In genomic region chr8:46741281-46741791, GRCm38 (mm10) we compare ENCODE assay signal across 8 mouse cellular contexts. TPM values are rescaled to one million over a fixed set of nuclear protein-coding genes. Genes with fewer than 3 reads are reported as not detected.
DNase-seq lines count a peak whose midpoint lies in the region; ATAC-seq lines count a peak whose summit lies in the region.

No protein-coding gene starts in this region.

- peak; percentile 68 for ATAC-seq in embryonic facial prominence, embryonic 15.5 days (ENCODE audit: insufficient number of reproducible peaks, low FRiP score, low TSS enrichment, low read depth)
- ATAC-seq in kidney, embryonic 14.5 days (ENCODE audit: low FRiP score, low TSS enrichment): peak; percentile 22; the same call in 1 of the 2 replicates
- no peak for ATAC-seq in liver, embryonic 11.5 days (replicated peaks; ENCODE audit: low FRiP score)
- peak; percentile 4; the same call in 1 of the 2 replicates for ATAC-seq in monocyte, adult 5-6 weeks (replicated peaks; ENCODE audit: insufficient number of reproducible peaks, low FRiP score, low TSS enrichment, poor library complexity, severe bottlenecking)

- no peaks in the 10 kb centered on the region; the same call in 1 of the 2 replicates for H3K9me3 ChIP-seq in embryonic facial prominence, embryonic 15.5 days (replicated peaks)
- no peaks in the 10 kb centered on the region for H3K9me3 ChIP-seq in heart, embryonic 10.5 days
- no peaks in the 10 kb centered on the region for H3K9me3 ChIP-seq in kidney, embryonic 14.5 days (ENCODE audit: control insufficient read depth, low read length)
- H3K9me3 ChIP-seq in liver, embryonic 11.5 days (ENCODE audit: control insufficient read depth, low read length): peaks cover 2% of the 10 kb centered on the region; the same call in 1 of the 2 replicates

- no peaks in the 10 kb centered on the region for H3K27me3 ChIP-seq in embryonic facial prominence, embryonic 15.5 days
- H3K27me3 ChIP-seq in heart, embryonic 10.5 days (ENCODE audit: insufficient read depth, poor library complexity, severe bottlenecking): no peaks in the 10 kb centered on the region
- H3K27me3 ChIP-seq in kidney, embryonic 14.5 days (ENCODE audit: control insufficient read depth, insufficient read depth, low read length): no peaks in the 10 kb centered on the region
- no peaks in the 10 kb centered on the region for H3K27me3 ChIP-seq in liver, embryonic 11.5 days (replicated peaks; ENCODE audit: control insufficient read depth, insufficient read depth, low read length)

- under 1% methylated on average over 28 of the region's 28 CpGs for WGBS in embryonic facial prominence, embryonic 15.5 days
- WGBS in heart, embryonic 10.5 days: 0% methylated on average over 23 of the region's 28 CpGs
- WGBS in kidney, embryonic 14.5 days: under 1% methylated on average over 28 of the region's 28 CpGs
- WGBS in liver, embryonic 11.5 days: under 1% methylated on average over 26 of the region's 28 CpGs

- DNase-seq in CD4-positive, CD25-positive, alpha-beta regulatory T cell, adult 2 months (ENCODE audit: low read depth, low spot score): peak; percentile 52
- DNase-seq in adipocyte (ENCODE audit: low spot score): peak; percentile 71
- peak; percentile 80 for DNase-seq in heart, embryonic 10.5 days (ENCODE audit: low spot score)
- DNase-seq in liver, embryonic 11.5 days (ENCODE audit: low spot score): peak; percentile 72
- DNase-seq in testis, postnatal 14 days (ENCODE audit: low spot score): peak; percentile 22

- peaks cover 23% of the 10 kb centered on the region for H3K4me1 ChIP-seq in embryonic facial prominence, embryonic 15.5 days
- H3K4me1 ChIP-seq in heart, embryonic 10.5 days: peaks cover 29% of the 10 kb centered on the region
- peaks cover 16% of the 10 kb centered on the region for H3K4me1 ChIP-seq in kidney, embryonic 14.5 days (ENCODE audit: control insufficient read depth, insufficient read depth, low read length)
- peaks cover 39% of the 10 kb centered on the region for H3K4me1 ChIP-seq in liver, embryonic 11.5 days (replicated peaks; ENCODE audit: control insufficient read depth, insufficient read depth, low read length)

- H3K27ac ChIP-seq in embryonic facial prominence, embryonic 15.5 days (replicated peaks): peak overlapping the region; percentile 95
- H3K27ac ChIP-seq in heart, embryonic 10.5 days: peak overlapping the region; percentile 99
- peak overlapping the region; percentile 95 for H3K27ac ChIP-seq in kidney, embryonic 14.5 days (ENCODE audit: low read depth, low read length)
- H3K27ac ChIP-seq in liver, embryonic 11.5 days (ENCODE audit: low read depth, low read length): peak overlapping the region; percentile 89

- H3K36me3 ChIP-seq in embryonic facial prominence, embryonic 15.5 days: no peaks in the 10 kb centered on the region
- no peaks in the 10 kb centered on the region for H3K36me3 ChIP-seq in heart, embryonic 10.5 days
- no peaks in the 10 kb centered on the region for H3K36me3 ChIP-seq in kidney, embryonic 14.5 days (ENCODE audit: control insufficient read depth, insufficient read depth, low read length)
- no peaks in the 10 kb centered on the region for H3K36me3 ChIP-seq in liver, embryonic 11.5 days (ENCODE audit: control insufficient read depth, insufficient read depth, low read length)

- peak overlapping the region; percentile 90 for H3K4me3 ChIP-seq in embryonic facial prominence, embryonic 15.5 days (replicated peaks)
- H3K4me3 ChIP-seq in heart, embryonic 10.5 days: peak overlapping the region; percentile 90
- peak overlapping the region; percentile 93 for H3K4me3 ChIP-seq in kidney, embryonic 14.5 days (ENCODE audit: low read length)
- peak overlapping the region; percentile 94 for H3K4me3 ChIP-seq in liver, embryonic 11.5 days (ENCODE audit: low read depth, low read length)

- peak overlapping the region; percentile 97 for H3K9ac ChIP-seq in embryonic facial prominence, embryonic 15.5 days
- peak overlapping the region; percentile 97 for H3K9ac ChIP-seq in kidney, embryonic 14.5 days (ENCODE audit: low read depth, low read length)
- peak overlapping the region; percentile 93 for H3K9ac ChIP-seq in liver, embryonic 11.5 days (ENCODE audit: low read depth, low read length)

- H3K4me2 ChIP-seq in embryonic facial prominence, embryonic 15.5 days (replicated peaks): peak overlapping the region; percentile 60
- peak overlapping the region; percentile 74 for H3K4me2 ChIP-seq in kidney, embryonic 14.5 days (replicated peaks; ENCODE audit: low read depth, low read length)
- H3K4me2 ChIP-seq in liver, embryonic 11.5 days: peak overlapping the region; percentile 77

RNA-seq across cellular contexts. Expression of gene Irf2, which starts 1.8 kb away (rescaled TPM):
- polyA plus RNA-seq in embryonic facial prominence, embryonic 15.5 days (2015; fragmentation: Nextera tagmentation; extraction: Ambion mirVana): 19.7 and 21.0 TPM in 2 replicates
- polyA plus RNA-seq in heart, embryonic 10.5 days (2016; fragmentation: Nextera tagmentation; extraction: Ambion mirVana): 8.9 and 10.9 TPM in 2 replicates
- polyA plus RNA-seq in kidney, embryonic 14.5 days (2014; fragmentation: Nextera tagmentation; extraction: Ambion mirVana): 13.9 and 14.2 TPM in 2 replicates
- 17.7 and 19.7 TPM in 2 replicates for polyA plus RNA-seq in liver, embryonic 11.5 days (2014; fragmentation: Nextera tagmentation; extraction: Ambion mirVana)
- 109 to 271 TPM (median 146 TPM) in 3 replicates for total RNA-seq in monocyte, adult 5-6 weeks (2017)

Comparison
In these comparisons a context has a peak if more than half of its experiments do, and no peak if none do; other contexts are left out.
1. DNase-seq: peak in every context shown above with its lines; median percentile 80 in heart, embryonic 10.5 days; 72 in liver, embryonic 11.5 days; 71 in adipocyte; 52 in CD4-positive, CD25-positive, alpha-beta regulatory T cell, adult 2 months; 22 in testis, postnatal 14 days.